Mouse (Mus musculus) right cerebral cortex, adult 18-20 months (tissue): ENCODE results near the gene Foxc2.

ENCODE experiments used
- DNase-seq: peaks from one replicate; pipeline ENCODE4 v3.0.0; 2022; ENCODE audit warnings: mixed read lengths

Gene Foxc2

GRCm38 (mm10) chr8:121086004-121086900 lies 29.7 kb upstream of the Foxc2 start:
- no peak for DNase-seq

GRCm38 (mm10) chr8:121088281-121088680 lies 27.7 kb upstream of the Foxc2 start:
- DNase-seq: no peak

GRCm38 (mm10) chr8:121088871-121089630 lies 26.9 kb upstream of the Foxc2 start:
- DNase-seq: no peak

- DNase-seq: no peak
Observed at GRCm38 (mm10) chr8:121089631-121090380, 26.2 kb upstream of the Foxc2 start.

- DNase-seq: no peak
Observed at GRCm38 (mm10) chr8:121090716-121091115, 25.3 kb upstream of the Foxc2 start.

- DNase-seq: no peak
Observed at GRCm38 (mm10) chr8:121092141-121092540, 23.8 kb upstream of the Foxc2 start.

- DNase-seq: peak; percentile 69
Observed at GRCm38 (mm10) chr8:121092627-121093026, 23.3 kb upstream of the Foxc2 start.

- DNase-seq: no peak
Observed at GRCm38 (mm10) chr8:121093496-121093895, 22.5 kb upstream of the Foxc2 start.

- DNase-seq: peak; percentile 51
Observed at GRCm38 (mm10) chr8:121104049-121104818, 11.7 kb upstream of the Foxc2 start.

GRCm38 (mm10) chr8:121107668-121108656 lies 8.0 kb upstream of the Foxc2 start, which contains the start of gene Mthfsd:
TSS of gene Mthfsd (minus strand) at chr8:121108392.
- peak; percentile 99 for DNase-seq

GRCm38 (mm10) chr8:121108657-121109056 lies 7.3 kb upstream of the Foxc2 start:
- DNase-seq: no peak

GRCm38 (mm10) chr8:121111145-121111907 lies 4.6 kb upstream of the Foxc2 start:
- DNase-seq: no peak

GRCm38 (mm10) chr8:121113261-121113660 lies 2.7 kb upstream of the Foxc2 start:
- peak; percentile 95 for DNase-seq

- DNase-seq: no peak
Observed at GRCm38 (mm10) chr8:121115136-121115535, 835 bp upstream of the Foxc2 start.

- DNase-seq: no peak
Observed at GRCm38 (mm10) chr8:121116591-121117185, 717 bp downstream of the Foxc2 start.

GRCm38 (mm10) chr8:121117186-121117651 lies 1.2 kb downstream of the Foxc2 start:
- no peak for DNase-seq

GRCm38 (mm10) chr8:121117906-121118305 lies 1.9 kb downstream of the Foxc2 start:
- DNase-seq: no peak

- DNase-seq: no peak
Observed at GRCm38 (mm10) chr8:121118634-121119420, 2.9 kb downstream of the Foxc2 start.
